Mouse (Mus musculus) forebrain, embryonic 15.5 days (tissue): ENCODE measurements at regions not wholly inside any gene's neighbourhood (a gene's known extent, or its start where the extent isn't known, plus 50 kb on each side); places are given as distances from the start of the nearest gene placed in this dataset.

Experiments
- ATAC-seq: fragments of 200-750 bp; cut with Nextera tagmentation; replicated peaks from 2 replicates; pipeline ENCODE4 v1.8.0; 2017; ENCODE audit warnings: mild to moderate bottlenecking, moderate TSS enrichment, moderate library complexity
- H3K27ac ChIP-seq: fragments of 300-500 bp; sonication (generic); replicated peaks from 2 replicates; pipeline ENCODE4 v1.5.1; 2015; ENCODE audit warnings: mild to moderate bottlenecking, inconsistent platforms
- H3K27me3 ChIP-seq: fragments of 300-500 bp; sonication (generic); 2 replicates; pipeline ENCODE4 v1.6.1; 2015; ENCODE audit warnings: inconsistent platforms
- H3K36me3 ChIP-seq: fragments of 300-500 bp; sonication (generic); 2 replicates; pipeline ENCODE4 v1.6.1; 2015; ENCODE audit warnings: mild to moderate bottlenecking, inconsistent platforms
- H3K4me1 ChIP-seq: fragments of 300-500 bp; sonication (generic); 2 replicates; pipeline ENCODE4 v1.6.1; 2015; ENCODE audit warnings: inconsistent platforms
- H3K4me2 ChIP-seq: fragments of 300-500 bp; sonication (generic); replicated peaks from 2 replicates; pipeline ENCODE4 v1.6.1; 2015; ENCODE audit warnings: mild to moderate bottlenecking, inconsistent platforms
- H3K4me3 ChIP-seq: fragments of 300-500 bp; sonication (generic); 2 replicates; pipeline ENCODE4 v1.5.1; 2015; ENCODE audit warnings: mild to moderate bottlenecking, inconsistent platforms
- H3K9ac ChIP-seq: fragments of 300-500 bp; sonication (generic); replicated peaks from 2 replicates; pipeline ENCODE4 v1.6.1; 2015; ENCODE audit warnings: mild to moderate bottlenecking, inconsistent platforms
- H3K9me3 ChIP-seq: fragments of 300-500 bp; sonication (generic); 2 replicates; pipeline ENCODE4 v1.6.1; 2016; ENCODE audit warnings: inconsistent platforms
- WGBS: fragments of 180-500 bp; shearing (Covaris S2); methylation state at CpG from one replicate; pipeline ENCODE4 v1.1.7; 2015; ENCODE audit warnings: mixed read lengths; 5-methylcytosine and 5-hydroxymethylcytosine counted together

DNA sequence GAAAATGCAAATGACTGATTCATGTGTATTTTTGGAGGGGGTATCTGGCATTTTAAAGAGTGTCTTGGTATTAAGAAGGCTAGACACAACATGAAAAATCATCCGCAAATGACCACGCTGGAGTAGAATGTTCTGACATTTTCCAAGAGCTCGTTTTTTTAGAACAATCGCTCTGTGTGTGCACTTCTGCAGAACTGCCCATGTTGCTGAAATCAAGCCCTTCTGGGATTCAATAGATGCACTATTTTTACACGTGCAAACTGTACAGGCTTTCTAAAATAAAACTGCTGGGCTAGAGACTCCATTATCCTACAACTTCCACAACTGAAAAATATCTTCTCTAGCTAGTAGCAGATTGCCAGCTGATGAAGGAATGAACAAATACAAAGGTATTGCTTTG is 160.8 kb upstream of the Clec14a start:
- no peak overlapping the region for H3K9ac ChIP-seq
- H3K4me3 ChIP-seq = no peak overlapping the region
- H3K27me3 ChIP-seq = no peaks in the 10 kb centered on the region
- 43% methylated on average over 5 of the region's 5 CpGs for WGBS
- no peak overlapping the region for H3K27ac ChIP-seq
- H3K36me3 ChIP-seq = no peaks in the 10 kb centered on the region
- peaks cover 6% of the 10 kb centered on the region; the same call in 1 of the 2 replicates for H3K4me1 ChIP-seq
- no peak overlapping the region for H3K4me2 ChIP-seq
- ATAC-seq = no peak
- no peaks in the 10 kb centered on the region for H3K9me3 ChIP-seq

DNA sequence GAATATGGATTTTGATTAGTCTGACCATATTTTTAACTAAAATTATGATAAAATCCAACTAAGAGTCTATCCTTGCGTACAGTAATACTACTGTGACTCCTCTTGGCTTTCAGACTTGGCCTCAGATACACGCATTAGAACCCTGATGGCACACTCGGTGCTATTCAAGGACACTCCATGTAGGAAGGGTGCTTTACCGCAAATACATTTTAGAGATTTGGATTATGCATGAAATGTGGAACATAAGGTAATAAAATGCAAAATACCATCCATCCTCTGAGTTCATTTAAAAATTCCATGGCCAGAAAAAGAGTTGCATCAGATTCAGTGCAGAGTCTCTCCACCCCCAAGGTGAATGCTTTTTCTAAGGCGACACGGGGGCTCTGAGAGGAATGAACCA is 157.7 kb upstream of the Clec14a start:
- Histone ChIP-seq H3K4me3 (no peak overlapping the region), H3K36me3 (no peaks in the 10 kb centered on the region), H3K9me3 (no peaks in the 10 kb centered on the region), H3K4me2 (no peak overlapping the region), H3K27ac (no peak overlapping the region), H3K4me1 (no peaks in the 10 kb centered on the region), H3K27me3 (no peaks in the 10 kb centered on the region), H3K9ac (no peak overlapping the region)
- ATAC-seq = no peak
- WGBS = 89% methylated on average over 6 of the region's 6 CpGs

DNA sequence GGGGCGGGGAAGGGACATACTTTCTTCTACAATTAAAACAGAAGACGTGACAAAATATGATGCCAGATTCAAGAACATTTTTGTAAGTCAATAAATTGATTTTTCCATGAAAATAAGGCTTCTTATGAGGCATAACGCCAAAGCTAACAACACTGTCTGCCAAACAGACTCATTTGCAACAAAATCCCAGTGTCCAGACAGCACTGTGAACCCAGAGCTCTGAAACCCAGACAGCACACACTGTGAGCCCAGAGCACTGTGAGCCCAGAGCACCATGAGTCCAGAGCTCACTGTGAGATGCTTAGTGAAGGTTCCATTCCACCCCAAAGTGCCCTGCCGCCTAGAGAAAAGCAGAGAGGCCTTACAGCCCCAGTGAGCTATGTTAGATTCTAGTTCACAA is 156.9 kb upstream of the Clec14a start:
- H3K27ac ChIP-seq = no peak overlapping the region
- no peak overlapping the region for H3K9ac ChIP-seq
- H3K4me3 ChIP-seq = no peak overlapping the region
- no peaks in the 10 kb centered on the region for H3K9me3 ChIP-seq
- 69% methylated on average over 4 of the region's 4 CpGs for WGBS
- ATAC-seq = no peak
- no peak overlapping the region for H3K4me2 ChIP-seq
- no peaks in the 10 kb centered on the region for H3K27me3 ChIP-seq
- H3K4me1 ChIP-seq = no peaks in the 10 kb centered on the region
- no peaks in the 10 kb centered on the region for H3K36me3 ChIP-seq

DNA sequence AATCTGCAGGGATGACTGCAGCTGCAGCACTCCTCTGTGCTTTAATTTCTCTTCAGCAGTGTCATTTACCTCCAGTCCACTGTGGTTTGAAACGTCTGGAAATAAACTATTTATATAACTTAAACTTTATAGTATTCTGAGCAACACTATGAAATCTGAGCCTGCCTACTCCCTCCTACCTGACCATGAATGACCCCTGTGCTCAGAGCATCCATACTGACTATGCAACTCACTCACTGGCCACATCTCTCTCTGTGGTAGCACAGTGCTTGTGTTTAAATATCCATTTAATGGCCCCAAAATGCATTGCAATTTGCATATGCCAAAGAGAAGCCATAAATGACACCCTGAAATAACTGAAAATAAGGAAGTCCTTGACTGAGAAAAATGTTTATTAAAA is 154.5 kb upstream of the Clec14a start:
- Histone ChIP-seq H3K27me3 (no peaks in the 10 kb centered on the region), H3K4me2 (no peak overlapping the region), H3K4me3 (no peak overlapping the region), H3K9ac (no peak overlapping the region), H3K4me1 (no peaks in the 10 kb centered on the region), H3K36me3 (no peaks in the 10 kb centered on the region), H3K9me3 (no peaks in the 10 kb centered on the region), H3K27ac (no peak overlapping the region)
- no peak for ATAC-seq
- WGBS = 55% methylated on average over 1 of the region's 1 CpGs

DNA sequence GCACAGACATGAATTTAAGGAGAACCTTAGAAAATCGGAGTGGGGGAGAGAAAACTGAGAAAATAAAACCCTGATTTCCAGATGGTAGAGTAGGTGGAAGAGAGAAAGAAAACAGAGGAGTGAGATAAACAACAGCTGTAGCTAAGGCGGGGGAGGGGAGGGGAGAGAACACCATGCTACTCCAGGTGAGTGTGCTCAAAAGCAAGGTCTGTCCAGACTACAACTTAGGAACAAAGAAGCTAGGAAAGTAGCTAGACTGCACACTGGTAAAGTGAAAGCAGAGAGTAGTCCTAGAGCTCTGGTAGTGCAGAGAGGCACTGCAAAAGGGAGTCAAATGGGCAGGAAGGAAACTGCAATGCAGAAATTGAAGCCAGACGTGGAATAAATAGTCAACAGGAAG is 132.8 kb upstream of the Clec14a start:
- Histone ChIP-seq H3K36me3 (no peaks in the 10 kb centered on the region), H3K27me3 (no peaks in the 10 kb centered on the region), H3K9me3 (no peaks in the 10 kb centered on the region), H3K4me2 (no peak overlapping the region), H3K27ac (no peak overlapping the region), H3K9ac (no peak overlapping the region), H3K4me1 (no peaks in the 10 kb centered on the region), H3K4me3 (no peak overlapping the region)
- WGBS = 65% methylated on average over 3 of the region's 3 CpGs
- ATAC-seq = no peak

DNA sequence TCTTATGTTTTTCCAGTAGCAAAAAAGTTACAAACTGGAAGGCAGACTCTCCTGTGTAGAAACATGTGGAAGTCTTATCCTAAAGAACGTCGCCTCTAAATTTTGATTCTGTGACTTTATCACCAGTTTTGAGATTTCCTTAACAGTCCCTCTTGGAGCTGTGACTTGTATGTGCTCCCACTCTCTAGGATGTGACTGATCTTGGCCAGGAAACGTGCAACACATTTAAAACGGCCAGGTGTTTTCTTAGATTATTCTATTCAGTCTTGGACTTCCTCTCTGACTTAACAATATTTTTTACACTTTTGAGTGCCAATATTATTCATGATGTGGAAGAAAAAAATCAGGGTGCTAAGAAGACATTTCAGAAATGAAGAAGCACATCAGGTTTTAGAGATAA is 91.2 kb upstream of the Clec14a start:
- 91% methylated on average over 4 of the region's 4 CpGs for WGBS

DNA sequence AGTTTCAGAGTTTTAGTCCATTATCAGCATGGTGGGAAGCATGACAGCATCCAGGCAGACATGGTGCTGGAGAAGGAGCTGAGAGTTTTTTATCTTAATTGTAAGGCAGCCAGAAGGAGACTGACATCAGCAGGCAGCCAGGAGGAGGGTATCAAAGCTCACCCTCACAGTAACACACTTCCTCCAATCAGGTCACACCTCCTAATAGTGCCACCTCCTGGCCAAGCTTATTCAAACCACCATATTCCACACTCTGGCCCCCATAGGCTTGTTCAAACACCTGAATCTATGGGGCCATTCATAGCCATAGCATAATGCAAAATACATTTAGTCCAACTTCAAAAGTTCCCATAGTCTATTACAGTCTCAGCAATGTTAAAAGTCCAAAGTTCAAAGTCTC is 65.1 kb upstream of the Clec14a start:
- Histone ChIP-seq H3K27ac (no peak overlapping the region), H3K4me1 (no peaks in the 10 kb centered on the region), H3K36me3 (no peaks in the 10 kb centered on the region), H3K9me3 (no peaks in the 10 kb centered on the region), H3K4me3 (no peak overlapping the region), H3K27me3 (no peaks in the 10 kb centered on the region), H3K9ac (no peak overlapping the region), H3K4me2 (no peak overlapping the region)
- ATAC-seq = no peak

More for the DNA sequence above, 91.2 kb upstream of the Clec14a start:
- Histone ChIP-seq H3K4me1 (no peaks in the 10 kb centered on the region), H3K27me3 (no peaks in the 10 kb centered on the region), H3K4me2 (no peak overlapping the region), H3K27ac (no peak overlapping the region), H3K9me3 (no peaks in the 10 kb centered on the region), H3K4me3 (no peak overlapping the region), H3K9ac (no peak overlapping the region), H3K36me3 (no peaks in the 10 kb centered on the region)
- no peak for ATAC-seq

DNA sequence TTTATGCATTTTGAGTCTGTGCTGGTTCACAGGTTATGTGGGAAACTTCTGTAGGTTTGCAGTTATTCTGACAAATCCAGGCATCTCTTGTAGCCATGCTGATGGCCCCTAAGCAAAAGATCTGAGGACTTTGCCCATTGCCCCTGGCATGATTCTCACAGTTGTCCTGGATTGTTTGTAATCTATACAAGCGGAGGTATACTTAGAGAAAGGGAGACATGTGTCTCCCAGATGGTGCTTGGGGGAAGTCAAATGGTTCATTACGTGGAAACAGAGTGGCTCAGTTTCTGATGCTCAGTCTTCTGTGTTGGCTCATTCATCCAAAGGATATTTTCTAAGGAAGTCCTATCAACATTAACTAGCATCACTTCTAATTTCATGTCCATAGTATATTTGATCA is 60.8 kb upstream of the Clec14a start:
- 83% methylated on average over 2 of the region's 2 CpGs for WGBS
- Histone ChIP-seq H3K9me3 (no peaks in the 10 kb centered on the region), H3K4me1 (no peaks in the 10 kb centered on the region), H3K27me3 (no peaks in the 10 kb centered on the region), H3K4me3 (no peak overlapping the region), H3K27ac (no peak overlapping the region), H3K4me2 (no peak overlapping the region), H3K36me3 (no peaks in the 10 kb centered on the region), H3K9ac (no peak overlapping the region)
- no peak for ATAC-seq

DNA sequence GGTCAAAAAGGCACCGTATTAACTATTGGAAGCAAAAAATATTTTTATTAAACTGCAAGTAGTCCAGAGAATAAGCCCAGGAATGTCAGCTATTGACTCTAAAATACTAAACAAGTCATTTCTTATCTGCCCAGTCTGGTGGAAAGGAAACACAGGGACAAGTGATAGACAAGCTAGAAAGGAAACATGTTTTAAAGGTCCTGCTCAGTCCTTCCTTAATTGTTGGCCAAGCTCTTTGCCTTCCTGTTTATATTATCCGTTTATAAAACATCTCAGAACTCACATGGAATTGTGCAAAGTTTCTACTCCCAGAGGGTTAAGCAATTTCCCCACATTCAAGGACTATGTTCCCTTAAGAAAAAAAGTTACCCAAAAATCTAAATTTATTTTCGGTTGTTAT is 54.9 kb upstream of the Clec14a start:
- no peak for ATAC-seq
- Histone ChIP-seq H3K9ac (no peak overlapping the region), H3K36me3 (no peaks in the 10 kb centered on the region), H3K4me3 (no peak overlapping the region), H3K9me3 (no peaks in the 10 kb centered on the region), H3K27ac (no peak overlapping the region), H3K4me2 (no peak overlapping the region), H3K27me3 (no peaks in the 10 kb centered on the region), H3K4me1 (no peaks in the 10 kb centered on the region)
- 87% methylated on average over 3 of the region's 3 CpGs for WGBS
